Mouse (Mus musculus): ENCODE results near the gene Mettl21c.
"Not testable (repeated sequence)": the region's sequence is repeated elsewhere in the genome, so short reads cannot be mapped to it uniquely, and the experiment has no call there.

The Mettl21c gene

GRCm38 (mm10) chr1:44019934-44020333 is at the start of gene Mettl21c:
TSS of gene Mettl21c (minus strand) at chr1:44020034.
- no peak for DNase-seq (ENCODE audit: low spot score)

- DNase-seq (ENCODE audit: low spot score), result peak; percentile 60
Observed at GRCm38 (mm10) chr1:44064625-44065024, 44.8 kb upstream of the Mettl21c start.

GRCm38 (mm10) chr1:44063439-44063838 is 43.6 kb upstream of the Mettl21c start:
- DNase-seq (ENCODE audit: low spot score), result no peak

GRCm38 (mm10) chr1:44061836-44062235 is 42.0 kb upstream of the Mettl21c start, which contains the start of gene Gm8251:
TSS of gene Gm8251 (minus strand) at chr1:44061936.
- DNase-seq (ENCODE audit: low spot score), result no peak

GRCm38 (mm10) chr1:44057805-44058204 is 38.0 kb upstream of the Mettl21c start:
- no peak for DNase-seq (ENCODE audit: low spot score)

GRCm38 (mm10) chr1:44046556-44046955 is 26.7 kb upstream of the Mettl21c start:
- DNase-seq (ENCODE audit: low spot score), result no peak

- not testable (repeated sequence) for DNase-seq (ENCODE audit: low spot score)
Observed at GRCm38 (mm10) chr1:44045689-44046088, 25.9 kb upstream of the Mettl21c start.

GRCm38 (mm10) chr1:44042555-44042915 is 22.7 kb upstream of the Mettl21c start:
- no peak for DNase-seq (ENCODE audit: low spot score)

- DNase-seq (ENCODE audit: low spot score), result peak; percentile 85
Observed at GRCm38 (mm10) chr1:44041797-44042554, 22.1 kb upstream of the Mettl21c start.

- DNase-seq (ENCODE audit: low spot score), result no peak
Observed at GRCm38 (mm10) chr1:44032948-44033347, 13.1 kb upstream of the Mettl21c start.

- no peak for DNase-seq (ENCODE audit: low spot score)
Observed at GRCm38 (mm10) chr1:44032213-44032612, 12.4 kb upstream of the Mettl21c start.

- no peak for DNase-seq (ENCODE audit: low spot score)
Observed at GRCm38 (mm10) chr1:44027651-44028050, 7.8 kb upstream of the Mettl21c start.

GRCm38 (mm10) chr1:44022656-44023055 is 2.8 kb upstream of the Mettl21c start:
- no peak for DNase-seq (ENCODE audit: low spot score)

- DNase-seq (ENCODE audit: low spot score), result no peak
Observed at GRCm38 (mm10) chr1:44015556-44015955, 4.3 kb downstream of the Mettl21c start.

GRCm38 (mm10) chr1:44004513-44004912 is 15.3 kb downstream of the Mettl21c start:
- DNase-seq (ENCODE audit: low spot score), result no peak

GRCm38 (mm10) chr1:43996914-43997589 is 22.8 kb downstream of the Mettl21c start:
- no peak for DNase-seq (ENCODE audit: low spot score)

- DNase-seq (ENCODE audit: low spot score), result no peak
Observed at GRCm38 (mm10) chr1:43971089-43971488, 48.7 kb downstream of the Mettl21c start.

GRCm38 (mm10) chr1:43969361-43969760 is 50.5 kb downstream of the Mettl21c start:
- no peak for DNase-seq (ENCODE audit: low spot score)

GRCm38 (mm10) chr1:43966756-43967155 is 53.1 kb downstream of the Mettl21c start:
- peak; percentile 15 for DNase-seq (ENCODE audit: low spot score)

GRCm38 (mm10) chr1:43964381-43964780 is 55.5 kb downstream of the Mettl21c start:
- no peak for DNase-seq (ENCODE audit: low spot score)
